Mouse (Mus musculus): ENCODE results near the gene BC048562. TPM values are rescaled to one million over a fixed set of nuclear protein-coding genes. Genes with fewer than 3 reads are reported as not detected.
A peak's percentile ranks its signal among the peaks of the same experiment; 100 is the strongest.

Gene BC048562
- polyA plus RNA-seq, 1 experiment from 2014 or later, result not detected

DNA sequence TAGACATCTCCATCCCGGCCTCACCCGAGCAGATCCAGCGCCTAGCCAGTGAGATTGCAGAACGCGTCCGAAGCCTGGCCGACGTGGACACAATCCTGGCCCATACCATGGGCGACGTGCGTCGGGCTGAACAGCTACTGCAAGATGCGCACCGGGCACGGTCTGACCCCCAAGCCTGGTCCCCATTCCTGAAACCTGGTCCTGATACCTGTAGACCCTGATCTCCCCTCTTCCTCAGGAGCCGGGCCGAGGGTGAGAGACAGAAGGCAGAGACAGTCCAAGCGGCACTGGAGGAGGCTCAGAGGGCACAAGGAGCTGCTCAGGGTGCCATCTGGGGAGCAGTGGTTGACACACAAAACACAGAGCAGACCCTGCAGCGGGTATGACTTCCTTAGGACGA is 52.9 kb downstream of the BC048562 start:
- 93% methylated on average over 20 of the region's 20 CpGs for WGBS
- Histone ChIP-seq H3K9ac (ENCODE audit: low read length) (no peak overlapping the region), H3K36me3 (ENCODE audit: control insufficient read depth, insufficient read depth, low read length) (peaks cover 85% of the 10 kb centered on the region), H3K4me2 (ENCODE audit: low read length) (no peak overlapping the region), H3K4me3 (ENCODE audit: control insufficient read depth in 1 of 2, insufficient read depth in 1 of 2, low read depth in 1 of 2, low read length in 2 of 2) (no peak overlapping the region), H3K9me3 (ENCODE audit: control insufficient read depth, low read length) (no peaks in the 10 kb centered on the region), H3K27ac (replicated peaks in 1 of 2; ENCODE audit: control insufficient read depth in 1 of 2, insufficient read depth in 1 of 2, low read depth in 2 of 2, low read length in 2 of 2) (peak overlapping the region in 1 of 2 experiments; percentile 99; a peak in 1 of 4 replicates), H3K27me3 (ENCODE audit: control insufficient read depth, insufficient read depth, low read length) (no peaks in the 10 kb centered on the region), H3K4me1 (ENCODE audit: control insufficient read depth in 2 of 2, insufficient read depth in 2 of 2, low read length in 2 of 2) (peaks cover 10% of the 10 kb centered on the region in 2 experiments)
- ATAC-seq (ENCODE audit: insufficient number of reproducible peaks, insufficient read depth, low FRiP score, low read depth), result no peak

DNA sequence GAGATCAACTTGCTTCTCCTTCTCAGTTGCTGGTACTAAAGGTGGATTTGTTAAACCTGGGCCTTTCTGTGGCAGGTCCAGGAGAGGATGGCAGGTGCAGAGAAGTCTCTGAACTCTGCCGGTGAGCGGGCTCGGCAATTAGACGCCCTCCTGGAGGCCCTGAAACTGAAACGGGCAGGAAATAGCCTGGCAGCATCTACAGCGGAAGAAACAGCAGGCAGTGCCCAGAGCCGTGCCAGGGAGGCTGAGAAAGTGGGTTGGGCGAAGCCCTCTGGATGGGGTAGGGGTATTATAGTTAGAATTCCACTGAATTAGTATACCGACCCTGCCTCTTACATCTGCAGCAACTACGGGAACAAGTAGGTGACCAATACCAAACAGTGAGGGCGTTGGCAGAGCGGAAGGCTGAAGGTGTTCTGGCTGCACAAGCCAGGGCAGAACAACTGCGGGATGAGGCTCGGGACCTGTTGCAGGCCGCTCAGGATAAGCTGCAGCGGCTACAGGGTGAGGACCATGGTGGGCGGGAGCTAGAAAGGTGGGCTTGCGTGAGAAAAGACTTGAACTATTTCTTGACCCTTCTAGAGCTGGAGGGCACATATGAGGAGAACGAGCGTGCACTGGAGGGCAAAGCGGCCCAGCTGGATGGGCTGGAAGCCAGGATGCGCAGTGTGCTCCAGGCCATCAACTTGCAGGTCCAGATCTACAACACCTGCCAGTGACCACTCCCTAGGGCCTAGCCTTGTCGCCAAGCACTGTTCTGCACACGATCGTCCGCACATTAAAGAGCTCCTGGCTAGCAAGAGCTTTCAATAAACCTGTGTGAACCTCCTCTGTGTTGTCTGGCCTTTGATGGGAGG is 53.6 kb downstream of the BC048562 start:
- H3K27me3 ChIP-seq (ENCODE audit: control insufficient read depth, insufficient read depth, low read length), result no peaks in the 10 kb centered on the region
- H3K36me3 ChIP-seq (ENCODE audit: control insufficient read depth, insufficient read depth, low read length), result peaks cover 86% of the 10 kb centered on the region
- no peaks in the 10 kb centered on the region for H3K9me3 ChIP-seq (ENCODE audit: control insufficient read depth, low read length)
- peaks cover 10% of the 10 kb centered on the region in 2 experiments for H3K4me1 ChIP-seq (ENCODE audit: control insufficient read depth in 2 of 2, insufficient read depth in 2 of 2, low read length in 2 of 2)
- WGBS, result 70% methylated on average over 26 of the region's 26 CpGs
- peak overlapping the region; percentile 99 for H3K9ac ChIP-seq (ENCODE audit: low read length)
- H3K4me2 ChIP-seq (ENCODE audit: low read length), result peak overlapping the region; percentile 73
- peak overlapping the region; percentile 97 to 99 for H3K27ac ChIP-seq (replicated peaks in 1 of 2; ENCODE audit: control insufficient read depth in 1 of 2, insufficient read depth in 1 of 2, low read depth in 2 of 2, low read length in 2 of 2)
- peak overlapping the region; percentile 96 to 99 for H3K4me3 ChIP-seq (ENCODE audit: control insufficient read depth in 1 of 2, insufficient read depth in 1 of 2, low read depth in 1 of 2, low read length in 2 of 2)
- peak; percentile 16; the same call in 1 of the 2 replicates for ATAC-seq (ENCODE audit: insufficient number of reproducible peaks, insufficient read depth, low FRiP score, low read depth)

DNA sequence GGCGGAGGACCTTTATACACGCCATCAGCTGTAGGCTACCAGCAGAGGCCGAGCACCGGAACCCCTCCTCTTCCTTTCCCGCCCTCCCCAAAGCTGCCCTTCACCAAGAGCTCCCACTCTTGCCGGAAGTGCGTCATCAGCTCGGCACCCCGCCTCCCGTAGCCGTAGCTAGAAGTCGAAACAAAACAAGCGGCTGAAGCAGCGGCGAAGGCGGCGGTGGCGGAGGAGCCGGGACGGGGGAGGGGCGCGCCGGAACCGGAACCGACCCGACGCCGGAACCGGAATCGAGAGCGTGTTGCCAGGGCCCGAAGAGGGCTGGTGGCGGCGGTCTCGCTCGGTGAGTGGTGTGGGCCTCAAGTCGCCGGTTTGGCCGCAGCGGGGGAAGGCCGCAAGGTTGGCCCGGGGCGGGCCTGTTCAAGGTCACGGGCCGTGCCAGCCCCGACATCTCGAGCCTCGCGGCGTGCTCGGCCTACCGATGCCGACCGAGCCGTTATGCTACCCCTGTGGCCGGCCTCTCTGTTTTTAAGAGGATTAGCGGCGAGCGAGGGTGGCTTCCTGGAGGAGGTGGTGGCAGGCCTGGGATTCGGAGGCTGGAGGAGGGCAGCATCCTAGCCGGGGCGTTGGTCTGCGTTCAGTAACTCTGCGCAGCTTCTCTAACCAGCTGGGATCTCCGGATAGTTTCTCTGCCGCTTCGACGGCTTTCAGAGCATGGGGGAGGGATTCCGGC is 54.4 kb downstream of the BC048562 start, which contains the start of gene Usp19:
TSS of gene Usp19 (plus strand) at position 44 of the 727 bp plus-strand sequence.
- Histone ChIP-seq H3K9me3 (ENCODE audit: control insufficient read depth, low read length) (no peaks in the 10 kb centered on the region), H3K27ac (replicated peaks in 1 of 2; ENCODE audit: control insufficient read depth in 1 of 2, insufficient read depth in 1 of 2, low read depth in 2 of 2, low read length in 2 of 2) (peak within 1 kb of the TSS; percentile 97 to 99), H3K27me3 (ENCODE audit: control insufficient read depth, insufficient read depth, low read length) (no peaks in the 10 kb centered on the region), H3K4me3 (ENCODE audit: control insufficient read depth in 1 of 2, insufficient read depth in 1 of 2, low read depth in 1 of 2, low read length in 2 of 2) (peak within 1 kb of the TSS; percentile 96 to 99), H3K4me1 (ENCODE audit: control insufficient read depth in 2 of 2, insufficient read depth in 2 of 2, low read length in 2 of 2) (peaks cover 10% of the 10 kb centered on the region in 2 experiments), H3K4me2 (ENCODE audit: low read length) (peak within 1 kb of the TSS; percentile 73), H3K9ac (ENCODE audit: low read length) (peak within 1 kb of the TSS; percentile 99), H3K36me3 (ENCODE audit: control insufficient read depth, insufficient read depth, low read length) (peaks cover 86% of the 10 kb centered on the region)
- ATAC-seq (ENCODE audit: insufficient number of reproducible peaks, insufficient read depth, low FRiP score, low read depth), result peak; percentile 85
- WGBS, result under 1% methylated on average over 69 of the region's 69 CpGs

DNA sequence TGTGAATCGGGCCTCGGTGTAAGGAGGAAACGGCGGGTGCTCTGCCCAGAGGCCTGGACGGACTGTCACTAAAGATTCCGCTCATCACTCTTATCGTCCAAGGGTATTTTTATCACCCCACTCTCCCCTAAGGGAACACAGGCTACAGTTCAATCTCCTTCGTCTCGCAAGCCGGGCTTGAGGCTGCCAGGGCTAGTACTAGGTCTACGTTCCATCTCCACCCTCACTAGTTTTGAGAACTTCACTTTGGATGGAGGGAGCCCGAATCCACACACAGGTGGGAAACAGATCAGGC is 55.0 kb downstream of the BC048562 start:
- no peaks in the 10 kb centered on the region for H3K27me3 ChIP-seq (ENCODE audit: control insufficient read depth, insufficient read depth, low read length)
- peaks cover 10% of the 10 kb centered on the region in 2 experiments for H3K4me1 ChIP-seq (ENCODE audit: control insufficient read depth in 2 of 2, insufficient read depth in 2 of 2, low read length in 2 of 2)
- WGBS, result 3% methylated on average over 12 of the region's 12 CpGs
- H3K9ac ChIP-seq (ENCODE audit: low read length), result peak overlapping the region; percentile 99
- H3K4me2 ChIP-seq (ENCODE audit: low read length), result peak overlapping the region; percentile 73
- H3K27ac ChIP-seq (replicated peaks in 1 of 2; ENCODE audit: control insufficient read depth in 1 of 2, insufficient read depth in 1 of 2, low read depth in 2 of 2, low read length in 2 of 2), result peak overlapping the region; percentile 97 to 99
- no peaks in the 10 kb centered on the region for H3K9me3 ChIP-seq (ENCODE audit: control insufficient read depth, low read length)
- H3K4me3 ChIP-seq (ENCODE audit: control insufficient read depth in 1 of 2, insufficient read depth in 1 of 2, low read depth in 1 of 2, low read length in 2 of 2), result peak overlapping the region; percentile 96 to 99
- ATAC-seq (ENCODE audit: insufficient number of reproducible peaks, insufficient read depth, low FRiP score, low read depth), result no peak
- H3K36me3 ChIP-seq (ENCODE audit: control insufficient read depth, insufficient read depth, low read length), result peaks cover 86% of the 10 kb centered on the region

DNA sequence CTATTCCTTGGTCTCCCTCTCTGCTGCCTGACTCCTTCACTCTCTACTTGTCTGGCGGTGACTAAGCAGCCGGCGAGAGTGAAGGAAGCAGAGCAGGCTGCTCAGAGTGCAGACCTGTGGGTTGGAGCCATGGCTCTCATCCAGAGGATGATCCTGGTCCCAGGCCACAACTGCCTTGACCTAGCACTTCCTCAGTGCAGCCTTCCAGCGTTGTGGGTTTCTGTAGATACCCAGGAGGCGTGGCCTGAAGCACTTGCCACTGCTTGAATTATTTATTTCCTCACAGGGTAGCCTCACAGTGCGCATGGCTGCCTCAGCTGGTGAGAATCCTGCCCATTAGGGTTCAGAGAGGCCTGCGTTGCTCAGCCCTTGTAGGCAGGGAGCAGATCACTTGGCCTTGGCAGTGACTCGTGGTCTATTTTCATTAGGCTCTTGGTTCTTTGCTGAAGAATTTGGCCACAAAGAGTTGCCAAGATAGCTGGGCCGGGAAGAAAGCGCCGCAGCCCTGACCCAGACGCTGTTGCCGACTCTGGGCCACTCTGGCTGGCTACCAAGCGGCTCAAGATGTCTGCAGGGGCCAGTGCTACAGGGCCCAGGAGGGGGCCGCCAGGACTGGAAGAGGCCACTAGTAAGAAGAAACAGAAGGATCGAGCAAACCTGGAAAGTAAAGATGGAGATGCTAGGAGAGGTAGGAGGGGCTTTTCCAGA is 55.9 kb downstream of the BC048562 start:
- Histone ChIP-seq H3K4me2 (ENCODE audit: low read length) (peak overlapping the region; percentile 73), H3K27ac (replicated peaks in 1 of 2; ENCODE audit: control insufficient read depth in 1 of 2, insufficient read depth in 1 of 2, low read depth in 2 of 2, low read length in 2 of 2) (no peak overlapping the region), H3K9ac (ENCODE audit: low read length) (peak overlapping the region; percentile 99), H3K36me3 (ENCODE audit: control insufficient read depth, insufficient read depth, low read length) (peaks cover 86% of the 10 kb centered on the region), H3K4me1 (ENCODE audit: control insufficient read depth in 2 of 2, insufficient read depth in 2 of 2, low read length in 2 of 2) (peaks cover 10% of the 10 kb centered on the region in 2 experiments), H3K9me3 (ENCODE audit: control insufficient read depth, low read length) (no peaks in the 10 kb centered on the region), H3K27me3 (ENCODE audit: control insufficient read depth, insufficient read depth, low read length) (no peaks in the 10 kb centered on the region), H3K4me3 (ENCODE audit: control insufficient read depth in 1 of 2, insufficient read depth in 1 of 2, low read depth in 1 of 2, low read length in 2 of 2) (peak overlapping the region; percentile 5 to 99; a peak in 3 of 4 replicates)
- 79% methylated on average over 16 of the region's 16 CpGs for WGBS
- ATAC-seq (ENCODE audit: insufficient number of reproducible peaks, insufficient read depth, low FRiP score, low read depth), result no peak

DNA sequence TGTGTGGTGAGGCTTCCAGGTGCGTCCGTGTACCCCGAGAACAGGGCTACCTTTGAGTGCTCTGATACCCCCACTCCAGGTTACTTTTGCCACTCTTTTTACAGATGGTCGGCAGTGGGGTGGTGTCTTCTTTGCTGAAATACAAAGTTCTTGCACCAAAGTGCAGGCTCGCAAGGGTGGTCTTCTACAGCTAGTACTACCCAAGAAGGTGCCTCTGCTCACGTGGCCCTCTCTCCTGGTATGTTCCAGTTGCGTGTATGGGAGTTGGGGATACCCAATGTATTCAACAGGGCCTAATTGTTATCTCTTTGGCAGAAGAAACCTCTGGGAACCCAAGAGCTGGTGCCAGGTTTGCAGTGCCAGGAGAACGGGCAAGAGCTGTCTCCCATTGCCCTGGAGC is 57.0 kb downstream of the BC048562 start:
- Histone ChIP-seq H3K4me2 (ENCODE audit: low read length) (no peak overlapping the region), H3K9me3 (ENCODE audit: control insufficient read depth, low read length) (no peaks in the 10 kb centered on the region), H3K9ac (ENCODE audit: low read length) (no peak overlapping the region), H3K4me3 (ENCODE audit: control insufficient read depth in 1 of 2, insufficient read depth in 1 of 2, low read depth in 1 of 2, low read length in 2 of 2) (no peak overlapping the region), H3K36me3 (ENCODE audit: control insufficient read depth, insufficient read depth, low read length) (peaks cover 86% of the 10 kb centered on the region), H3K27me3 (ENCODE audit: control insufficient read depth, insufficient read depth, low read length) (no peaks in the 10 kb centered on the region), H3K4me1 (ENCODE audit: control insufficient read depth in 2 of 2, insufficient read depth in 2 of 2, low read length in 2 of 2) (peaks cover 10% of the 10 kb centered on the region in 2 experiments), H3K27ac (replicated peaks in 1 of 2; ENCODE audit: control insufficient read depth in 1 of 2, insufficient read depth in 1 of 2, low read depth in 2 of 2, low read length in 2 of 2) (no peak overlapping the region)
- ATAC-seq (ENCODE audit: insufficient number of reproducible peaks, insufficient read depth, low FRiP score, low read depth), result no peak
- WGBS, result 98% methylated on average over 8 of the region's 8 CpGs

DNA sequence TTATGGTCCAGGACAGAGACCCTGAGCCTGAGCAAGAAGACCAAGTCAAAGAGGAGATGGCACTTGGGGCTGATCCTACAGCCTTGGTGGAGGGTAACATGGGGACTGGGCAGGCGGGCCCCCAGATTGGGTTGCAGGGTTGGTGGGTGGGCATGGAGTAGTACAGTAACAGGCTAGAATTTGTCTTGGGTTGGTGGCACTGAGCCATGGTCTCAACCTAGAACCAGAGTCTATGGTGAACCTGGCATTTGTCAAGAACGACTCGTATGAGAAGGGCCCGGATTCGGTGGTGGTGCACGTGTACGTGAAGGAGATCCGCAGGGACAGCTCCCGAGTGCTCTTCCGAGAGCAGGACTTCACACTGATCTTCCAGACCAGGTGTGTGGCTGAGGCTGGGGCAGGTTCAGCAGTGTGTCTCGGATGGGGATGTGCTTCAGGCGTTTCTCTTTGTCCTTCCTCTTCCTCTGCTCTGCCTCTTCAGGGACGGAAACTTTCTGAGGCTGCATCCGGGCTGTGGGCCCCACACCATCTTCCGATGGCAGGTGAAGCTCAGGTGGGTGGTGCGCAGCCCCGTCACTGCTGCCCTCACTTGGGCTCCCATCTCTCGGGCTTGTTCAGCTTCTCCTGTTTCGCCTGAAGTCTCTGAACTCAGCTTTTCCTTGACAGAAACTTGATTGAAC is 58.0 kb downstream of the BC048562 start:
- H3K27ac ChIP-seq (replicated peaks in 1 of 2; ENCODE audit: control insufficient read depth in 1 of 2, insufficient read depth in 1 of 2, low read depth in 2 of 2, low read length in 2 of 2), result no peak overlapping the region
- WGBS, result 92% methylated on average over 19 of the region's 19 CpGs
- peaks cover 86% of the 10 kb centered on the region for H3K36me3 ChIP-seq (ENCODE audit: control insufficient read depth, insufficient read depth, low read length)
- no peak for ATAC-seq (ENCODE audit: insufficient number of reproducible peaks, insufficient read depth, low FRiP score, low read depth)
- H3K9me3 ChIP-seq (ENCODE audit: control insufficient read depth, low read length), result no peaks in the 10 kb centered on the region
- peaks cover 10% of the 10 kb centered on the region in 2 experiments for H3K4me1 ChIP-seq (ENCODE audit: control insufficient read depth in 2 of 2, insufficient read depth in 2 of 2, low read length in 2 of 2)
- H3K9ac ChIP-seq (ENCODE audit: low read length), result no peak overlapping the region
- H3K4me2 ChIP-seq (ENCODE audit: low read length), result no peak overlapping the region
- no peak overlapping the region for H3K4me3 ChIP-seq (ENCODE audit: control insufficient read depth in 1 of 2, insufficient read depth in 1 of 2, low read depth in 1 of 2, low read length in 2 of 2)
- H3K27me3 ChIP-seq (ENCODE audit: control insufficient read depth, insufficient read depth, low read length), result no peaks in the 10 kb centered on the region
